Mouse (Mus musculus): Measurements from ENCODE around the gene Fam111a. TPM values are rescaled to one million over a fixed set of nuclear protein-coding genes. Genes with fewer than 3 reads are reported as not detected.
"Not testable (repeated sequence)": the region's sequence is repeated elsewhere in the genome, so short reads cannot be mapped to it uniquely, and the experiment has no call there.

Gene Fam111a
- 1 to 10 TPM in 1 of 2 experiments, under 1 TPM in 1; 0.91 to 1.7 TPM for total RNA-seq (2021)
- long read RNA-seq = 0 reads

DNA sequence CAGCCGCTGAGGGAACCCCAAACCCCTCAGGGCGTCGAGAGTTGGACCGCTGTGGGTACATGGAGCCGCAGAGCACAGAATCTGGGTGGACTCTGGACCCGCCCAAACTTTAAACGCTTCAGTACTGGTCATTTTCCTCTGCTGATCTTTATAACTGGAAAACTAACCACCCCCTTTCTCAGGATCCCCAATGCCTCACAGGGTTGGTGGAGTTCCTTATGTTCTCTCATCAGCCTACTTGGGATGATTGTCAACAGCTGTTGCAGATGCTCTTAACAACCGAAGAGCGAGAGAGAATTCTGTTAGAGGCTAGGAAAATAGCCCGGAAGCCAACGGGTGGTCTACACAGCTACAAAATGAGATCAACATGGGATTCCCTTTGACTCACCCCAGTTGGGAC is at the start of gene Fam111a:
Gene Fam111a, plus strand, starts transcription at position 301 of the 400 bp plus-strand sequence.
- not testable (repeated sequence) for DNase-seq (ENCODE audit: low spot score in 2 of 2)

DNA sequence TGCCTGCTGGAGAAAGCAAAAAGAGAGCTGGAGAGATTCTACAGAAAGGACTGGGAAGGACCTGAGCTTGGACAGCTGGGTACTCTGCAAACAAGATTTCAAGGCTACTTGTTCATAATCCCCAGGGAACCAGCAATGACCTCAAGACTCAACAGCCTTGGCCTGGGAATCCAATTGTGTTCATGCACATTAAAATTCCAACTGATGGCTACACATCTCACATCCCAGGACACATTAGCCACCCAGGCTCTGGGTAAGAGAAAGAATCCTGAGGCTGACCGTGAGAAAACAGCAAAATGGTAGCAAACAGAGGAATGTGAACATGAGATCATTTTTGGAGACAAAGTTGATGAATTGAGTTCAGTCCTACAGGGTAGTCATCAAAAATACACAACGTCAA is 49.3 kb upstream of the Fam111a start:
- no peak for DNase-seq (ENCODE audit: low spot score in 2 of 2)

DNA sequence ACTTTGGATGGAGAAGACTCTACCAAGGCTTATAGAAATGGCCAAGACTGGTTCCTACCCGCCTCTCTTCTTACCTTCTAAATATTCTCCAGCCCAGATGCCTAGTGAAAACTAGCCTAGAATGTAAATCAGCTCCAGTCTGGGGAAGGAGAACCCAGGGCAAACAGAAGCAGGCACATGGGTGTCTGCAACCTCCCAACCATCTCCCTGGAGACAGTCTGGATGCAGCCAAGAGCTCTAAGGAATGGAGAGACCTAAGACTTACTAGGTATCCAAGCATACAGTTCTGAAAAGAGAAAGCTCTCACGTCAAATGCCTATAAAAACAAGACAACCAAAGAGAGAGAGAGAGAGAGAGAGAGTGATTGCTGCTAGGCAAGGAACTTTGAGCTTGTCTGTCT is 47.6 kb upstream of the Fam111a start:
- peak in 1 of 2 experiments; percentile 16 for DNase-seq (ENCODE audit: low spot score in 2 of 2)

DNA sequence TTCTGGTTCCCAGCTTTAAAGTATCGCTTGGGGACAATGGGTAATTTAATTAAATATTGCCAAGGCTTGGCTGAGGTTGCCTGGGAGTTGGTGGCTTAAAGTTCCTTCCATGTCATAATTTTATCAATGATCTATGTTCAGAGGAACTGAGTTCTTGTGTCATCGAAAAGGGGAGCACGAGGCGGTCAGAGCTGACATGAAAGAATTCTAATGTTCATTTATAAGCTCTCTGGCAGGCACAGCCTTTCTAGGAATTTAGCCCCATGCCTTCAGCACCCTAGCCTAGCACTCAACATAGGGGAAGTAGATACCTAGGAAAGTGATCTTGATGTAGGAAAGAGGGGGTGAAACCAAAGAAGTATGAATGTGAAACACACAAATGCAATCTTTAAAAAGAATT is 47.2 kb upstream of the Fam111a start:
- no peak for DNase-seq (ENCODE audit: low spot score in 2 of 2)

DNA sequence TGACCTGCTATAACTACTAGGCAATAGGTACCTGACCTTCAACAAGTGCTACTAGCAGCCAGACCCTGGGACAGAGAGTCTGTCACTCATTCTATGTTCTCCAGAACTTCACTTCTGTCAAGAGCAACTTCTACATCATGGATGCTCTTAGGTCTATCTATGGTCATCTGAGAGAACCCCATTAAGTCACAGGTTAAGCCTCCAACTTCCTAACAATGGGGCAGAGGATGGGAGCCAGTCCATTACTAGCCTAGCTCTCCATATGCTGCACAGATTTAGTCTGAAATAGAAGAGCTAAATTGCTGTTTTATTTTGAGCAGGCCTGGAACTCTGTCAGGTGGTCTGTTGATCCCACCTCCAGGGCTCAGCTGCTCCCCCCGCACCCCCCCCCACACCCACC is 46.6 kb upstream of the Fam111a start:
- no peak for DNase-seq (ENCODE audit: low spot score in 2 of 2)

DNA sequence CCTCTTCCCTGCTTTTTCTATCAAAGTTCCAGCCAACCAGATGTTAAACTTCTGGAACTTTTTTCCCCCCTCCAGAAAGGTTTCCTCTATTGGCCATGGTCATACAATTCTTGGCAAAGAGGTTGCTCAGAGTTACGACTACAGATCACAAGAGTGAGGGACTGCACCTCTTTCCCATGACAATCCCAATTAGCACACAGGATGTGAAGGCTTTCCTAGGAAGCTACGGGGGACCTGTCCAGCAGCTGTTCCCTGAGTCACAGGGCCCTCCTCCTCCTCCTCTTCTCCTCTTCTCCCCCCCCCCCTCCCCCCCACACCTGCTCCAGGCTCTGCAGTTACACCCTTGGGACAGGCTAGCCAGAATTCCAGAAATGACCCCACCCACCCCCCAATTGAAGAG is 46.1 kb upstream of the Fam111a start:
- no peak for DNase-seq (ENCODE audit: low spot score in 2 of 2)

DNA sequence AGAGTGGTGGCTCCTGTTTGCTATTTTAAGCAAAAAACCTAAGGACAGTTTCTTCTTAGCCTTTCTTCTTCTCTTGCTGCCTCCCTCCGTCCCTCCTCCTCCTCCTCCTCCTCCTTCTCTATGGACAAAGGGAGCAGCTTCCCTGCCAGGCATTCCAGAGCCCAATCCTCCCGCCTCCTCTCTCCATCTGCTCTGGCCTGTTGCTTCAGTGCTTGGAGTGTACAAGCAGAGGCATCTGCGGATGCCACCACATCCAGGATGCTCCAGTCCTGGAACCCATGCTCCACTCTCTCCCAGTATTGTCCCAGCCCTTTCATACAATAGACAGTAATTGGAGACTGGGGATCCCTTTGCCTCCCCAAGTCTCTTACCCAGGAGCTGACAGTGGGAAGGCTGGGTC is 45.4 kb upstream of the Fam111a start:
- DNase-seq (ENCODE audit: low spot score in 2 of 2) = peak; percentile 74 to 85

DNA sequence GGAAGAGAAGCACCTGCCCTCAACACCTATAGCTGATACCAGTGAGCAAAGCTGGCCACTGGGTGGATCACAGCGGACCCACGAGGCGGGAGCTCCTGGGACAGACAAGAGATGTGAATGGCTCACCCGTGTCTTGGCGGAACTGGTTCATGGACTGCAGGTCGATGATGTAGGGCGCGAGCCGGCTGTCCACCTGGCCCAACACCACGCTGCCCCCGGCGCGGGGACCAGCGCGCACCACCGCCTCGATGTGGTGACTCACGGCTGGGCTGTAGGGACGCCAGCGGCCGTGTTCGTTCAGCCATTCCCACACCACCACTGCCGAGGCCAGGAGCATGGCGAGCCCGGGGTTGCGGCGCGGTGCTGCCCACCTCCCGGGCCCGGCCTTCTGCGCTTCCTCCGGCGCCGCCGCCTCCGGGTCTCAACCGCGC is 44.6 kb upstream of the Fam111a start:
- DNase-seq (ENCODE audit: low spot score in 2 of 2) = no peak

DNA sequence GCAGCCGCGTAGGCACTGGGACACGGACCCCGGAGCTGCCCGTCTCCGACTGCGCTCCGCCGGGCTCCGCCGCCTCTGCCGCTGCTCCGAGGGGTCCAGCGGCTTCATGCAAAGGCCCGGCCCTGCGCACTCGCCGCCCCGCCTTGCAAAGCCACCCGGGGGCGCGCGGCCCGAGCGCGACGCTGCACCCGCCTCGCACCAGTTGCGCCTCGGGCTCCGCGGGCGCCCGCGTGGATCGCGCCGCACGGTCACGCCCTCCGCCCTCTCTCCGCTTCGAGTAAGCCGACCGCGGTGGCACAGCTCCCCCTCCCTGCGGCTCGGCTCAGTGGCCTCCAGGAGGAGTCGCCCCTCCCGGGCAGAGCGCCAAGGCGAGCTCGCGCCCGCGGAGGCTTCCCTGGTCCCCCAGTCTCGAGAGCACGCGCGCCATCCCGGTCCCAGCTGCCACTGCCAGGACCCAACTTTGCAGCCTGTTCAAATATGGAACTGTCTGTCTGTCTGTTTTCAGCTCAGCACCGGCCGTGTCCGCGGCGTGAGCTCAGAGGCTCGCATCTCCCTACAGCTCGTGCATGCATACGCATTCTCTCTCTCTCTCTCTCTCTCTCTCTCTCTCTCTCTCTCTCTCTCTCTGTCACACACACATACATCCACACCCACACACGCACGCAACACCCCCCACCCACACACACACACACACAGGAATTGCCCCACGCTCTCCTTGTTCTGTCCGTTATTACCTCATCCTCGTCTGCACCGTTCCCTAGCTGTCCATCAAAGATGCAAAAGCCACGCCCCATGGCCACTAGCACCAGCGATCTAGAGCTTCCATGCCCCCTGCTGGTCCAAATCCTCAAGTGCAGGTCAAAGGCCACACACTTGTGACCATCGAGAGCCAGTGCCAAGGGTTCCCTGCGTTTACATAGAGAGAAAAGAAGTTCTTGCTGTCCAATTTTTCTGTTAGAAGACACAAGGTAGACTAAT is 43.9 kb upstream of the Fam111a start, which contains the start of gene Dtx4:
Gene Dtx4, minus strand, starts transcription at position 85 of the 978 bp plus-strand sequence.
- DNase-seq (ENCODE audit: low spot score in 2 of 2) = peak; percentile 80 to 96

DNA sequence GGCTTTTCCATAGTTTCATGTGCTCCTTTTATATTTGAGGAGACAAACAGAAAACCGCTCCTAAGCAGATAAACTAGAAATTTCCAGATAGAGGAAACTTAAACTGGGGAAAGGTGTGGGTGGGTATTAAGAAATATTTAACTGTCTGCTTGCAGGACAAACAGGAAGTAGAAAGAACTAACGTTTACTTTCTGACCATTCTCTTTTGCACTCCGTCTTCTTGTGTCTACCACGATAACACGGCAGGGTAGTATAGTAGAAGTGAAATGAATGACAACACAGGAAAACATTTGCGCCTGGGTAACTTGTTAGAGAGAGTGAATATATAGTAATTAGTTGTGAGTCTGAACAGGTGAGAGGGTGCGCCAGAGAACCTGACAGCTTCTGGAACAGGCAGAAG is 42.8 kb upstream of the Fam111a start:
- no peak for DNase-seq (ENCODE audit: low spot score in 2 of 2)

DNA sequence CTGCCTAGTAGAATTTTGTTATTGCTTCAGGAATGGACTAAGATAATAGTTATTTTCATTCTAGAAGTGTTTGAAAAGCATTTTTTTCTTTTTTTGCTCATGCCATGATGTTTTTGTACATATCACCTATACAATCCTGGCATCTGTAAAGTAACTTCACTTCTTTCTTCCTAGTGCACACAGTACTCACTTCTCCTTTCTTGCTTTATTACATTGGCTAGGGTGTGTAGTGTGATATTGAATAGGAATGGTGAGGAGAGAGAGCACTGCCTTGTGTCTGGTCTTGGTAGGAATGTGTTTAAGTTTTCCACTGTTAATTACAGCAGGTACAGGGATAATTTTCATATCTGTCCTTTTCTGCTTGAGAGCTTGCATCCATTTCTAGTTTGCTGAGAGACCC is 30.9 kb upstream of the Fam111a start:
- no peak for DNase-seq (ENCODE audit: low spot score in 2 of 2)

DNA sequence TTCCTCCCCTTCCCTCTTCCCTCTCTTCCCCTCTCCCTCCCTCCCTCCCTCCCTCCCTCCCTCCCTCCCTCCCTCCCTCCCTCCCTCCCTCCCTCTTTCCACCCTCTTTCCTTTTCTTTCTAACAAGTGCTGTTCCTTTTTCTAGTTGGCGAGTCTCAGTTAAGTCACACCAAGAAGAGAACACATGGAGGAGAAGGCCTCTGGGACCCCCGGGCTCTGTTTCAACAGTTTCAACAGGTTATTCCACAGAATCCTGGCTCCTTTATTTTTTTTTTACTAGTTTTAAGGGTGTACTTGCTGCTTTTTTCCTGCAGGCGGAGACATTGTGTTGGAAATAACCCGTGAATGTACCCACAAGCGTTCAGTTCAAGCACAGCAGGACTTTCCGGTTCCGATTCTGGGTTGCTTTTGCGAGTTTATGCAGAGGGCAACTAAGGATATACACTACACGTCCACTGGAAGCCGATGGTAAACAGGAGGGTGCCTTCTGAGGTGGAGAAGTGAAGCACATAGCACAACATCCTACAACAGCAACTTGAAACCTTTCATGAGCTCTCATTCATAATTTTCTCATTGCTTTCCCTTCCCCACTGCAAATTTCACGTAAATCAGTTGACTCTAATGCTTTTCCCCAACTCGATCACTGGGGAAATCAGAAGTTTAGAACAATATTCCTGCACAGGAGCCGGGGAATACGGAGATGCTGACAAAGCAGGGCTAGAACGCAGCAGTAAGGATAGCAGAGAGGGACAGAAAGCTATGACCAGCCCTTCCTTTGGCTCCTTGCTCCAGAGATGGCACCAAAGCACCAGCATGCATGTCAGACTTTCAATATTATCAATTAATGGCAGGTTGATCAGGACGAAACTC is 27.6 kb upstream of the Fam111a start:
- DNase-seq (ENCODE audit: low spot score in 2 of 2) = peak; percentile 47 to 79

DNA sequence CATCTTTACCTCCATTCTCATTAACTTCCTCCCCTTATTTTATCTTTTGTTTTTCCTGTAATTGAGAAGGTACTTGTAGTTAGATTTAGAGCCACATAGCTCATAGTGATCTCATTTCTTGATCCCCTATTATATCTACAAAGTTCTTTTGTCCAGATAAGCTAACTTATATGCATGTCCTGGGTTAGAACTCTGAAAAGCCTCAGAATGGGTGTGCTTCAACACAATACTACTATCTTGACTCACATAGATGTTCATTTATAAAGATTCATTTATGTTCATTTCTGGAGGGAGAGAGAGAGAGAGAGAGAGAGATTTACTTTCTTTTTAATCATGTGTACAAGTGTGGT is 27.0 kb upstream of the Fam111a start:
- DNase-seq (ENCODE audit: low spot score in 2 of 2) = no peak

DNA sequence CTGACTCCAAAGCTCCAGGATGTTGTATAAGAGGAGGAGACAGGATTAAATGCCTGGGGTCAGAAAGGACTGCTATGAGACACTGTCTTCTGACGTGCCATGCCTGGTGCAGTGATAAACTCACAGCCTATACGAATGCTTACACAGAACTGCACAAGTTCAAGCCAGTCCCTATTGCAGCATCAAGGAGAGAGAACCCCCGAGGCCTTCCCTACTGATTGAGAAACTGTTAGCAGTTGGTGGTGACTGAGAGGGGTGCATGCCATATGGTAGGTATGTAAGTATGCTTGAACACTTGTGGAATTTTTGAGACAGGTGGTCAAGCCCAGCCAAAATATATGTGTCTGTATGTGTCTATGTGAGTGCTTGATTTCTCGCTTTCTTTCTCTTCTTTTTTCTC is 22.2 kb upstream of the Fam111a start:
- DNase-seq (ENCODE audit: low spot score in 2 of 2) = no peak

DNA sequence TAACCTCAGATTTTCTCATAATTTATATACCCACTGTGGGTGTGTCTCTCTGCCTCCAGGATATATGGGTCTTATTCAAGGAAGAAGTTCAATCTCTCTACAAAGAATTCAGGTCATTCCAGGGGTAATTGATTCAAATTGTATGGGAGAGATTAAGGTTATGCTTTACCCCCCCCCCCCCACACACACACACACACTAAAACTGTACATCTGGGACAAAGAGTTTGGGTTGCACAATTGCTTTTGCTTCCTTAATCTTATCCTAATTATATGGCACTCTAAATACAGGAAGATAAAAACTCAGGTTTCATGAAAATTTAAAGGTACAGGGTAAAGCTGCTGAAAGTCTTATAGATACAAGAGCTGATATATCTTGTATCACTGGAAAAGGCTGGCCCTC is 8.4 kb upstream of the Fam111a start:
- no peak for DNase-seq (ENCODE audit: low spot score in 2 of 2)

DNA sequence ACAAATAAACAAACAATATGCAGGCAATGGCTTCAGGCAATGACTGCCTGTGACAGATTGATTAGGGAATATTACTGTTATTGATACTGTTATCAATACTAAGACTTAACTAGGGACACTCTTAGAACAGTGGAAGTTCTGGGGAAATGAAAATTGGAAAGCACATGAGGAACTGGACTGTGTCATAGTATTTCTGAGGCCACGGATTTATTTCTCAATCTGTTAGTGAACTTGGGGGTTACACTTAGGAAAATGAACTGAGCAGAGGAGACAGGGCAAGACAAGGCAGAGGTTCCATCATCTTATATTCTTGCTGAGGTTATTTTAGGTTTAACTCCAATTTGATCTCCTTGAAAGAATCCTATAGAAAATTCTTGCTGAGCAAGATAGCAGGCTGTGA is 5.6 kb upstream of the Fam111a start:
- DNase-seq (ENCODE audit: low spot score in 2 of 2) = no peak

DNA sequence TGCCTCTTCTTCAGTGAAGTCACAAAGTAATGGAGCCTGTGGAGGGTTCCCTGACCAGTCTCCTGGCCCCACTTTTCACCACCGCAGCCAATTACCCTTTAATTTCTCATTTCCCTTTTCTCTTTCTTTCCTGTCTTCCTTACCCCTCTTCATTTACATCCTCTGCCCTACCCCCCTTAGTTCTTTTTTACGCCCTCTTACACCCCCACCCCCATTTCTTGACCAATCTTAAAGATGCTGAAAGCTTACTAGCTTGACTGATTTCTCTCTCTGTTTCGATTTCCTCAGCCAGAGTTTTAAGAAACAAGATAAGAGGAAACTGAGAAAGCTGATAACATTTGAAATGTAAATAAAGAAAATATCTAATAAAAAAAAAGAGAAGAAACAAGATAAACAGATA is 4.8 kb upstream of the Fam111a start:
- no peak for DNase-seq (ENCODE audit: low spot score in 2 of 2)

DNA sequence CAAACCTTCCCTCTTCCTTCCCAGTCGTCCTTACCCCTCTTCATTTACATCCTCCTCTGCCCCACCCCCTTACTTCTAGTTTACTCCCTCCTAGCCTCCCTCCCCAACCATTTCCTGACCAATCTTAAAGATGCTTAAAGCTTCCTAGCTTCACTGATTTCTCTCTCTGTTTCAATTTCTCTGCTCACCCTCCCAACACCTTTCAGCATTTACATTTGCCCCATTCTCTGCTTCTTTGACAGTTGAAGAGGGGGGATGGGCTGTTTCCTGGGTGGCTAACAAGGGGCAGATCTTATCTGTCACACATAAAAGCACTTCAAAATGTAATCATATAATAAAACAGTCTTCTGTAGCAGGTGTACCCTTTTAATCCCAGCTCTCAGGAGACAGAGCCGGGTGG is 3.9 kb upstream of the Fam111a start:
- DNase-seq (ENCODE audit: low spot score in 2 of 2) = no peak

DNA sequence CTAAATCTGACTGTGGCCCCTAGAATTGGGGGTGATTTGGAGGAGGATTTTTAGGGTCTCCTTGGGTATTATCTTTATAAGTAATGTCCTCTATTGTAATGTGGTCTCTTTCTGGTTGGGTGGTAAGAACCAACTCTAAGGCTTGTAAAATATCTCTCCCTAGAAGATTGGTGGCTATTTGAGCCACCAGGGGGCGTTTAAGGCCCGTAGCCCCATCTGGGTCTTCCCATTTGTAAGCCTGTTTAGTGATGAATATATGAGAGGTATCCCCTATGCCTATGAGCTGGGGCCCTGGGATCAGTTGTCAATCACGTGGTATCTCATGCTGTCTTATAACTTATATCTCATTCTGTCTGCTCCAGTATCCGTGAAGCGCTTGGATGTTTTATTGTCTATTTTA is 3.6 kb downstream of the Fam111a start:
- DNase-seq (ENCODE audit: low spot score in 2 of 2) = no peak

DNA sequence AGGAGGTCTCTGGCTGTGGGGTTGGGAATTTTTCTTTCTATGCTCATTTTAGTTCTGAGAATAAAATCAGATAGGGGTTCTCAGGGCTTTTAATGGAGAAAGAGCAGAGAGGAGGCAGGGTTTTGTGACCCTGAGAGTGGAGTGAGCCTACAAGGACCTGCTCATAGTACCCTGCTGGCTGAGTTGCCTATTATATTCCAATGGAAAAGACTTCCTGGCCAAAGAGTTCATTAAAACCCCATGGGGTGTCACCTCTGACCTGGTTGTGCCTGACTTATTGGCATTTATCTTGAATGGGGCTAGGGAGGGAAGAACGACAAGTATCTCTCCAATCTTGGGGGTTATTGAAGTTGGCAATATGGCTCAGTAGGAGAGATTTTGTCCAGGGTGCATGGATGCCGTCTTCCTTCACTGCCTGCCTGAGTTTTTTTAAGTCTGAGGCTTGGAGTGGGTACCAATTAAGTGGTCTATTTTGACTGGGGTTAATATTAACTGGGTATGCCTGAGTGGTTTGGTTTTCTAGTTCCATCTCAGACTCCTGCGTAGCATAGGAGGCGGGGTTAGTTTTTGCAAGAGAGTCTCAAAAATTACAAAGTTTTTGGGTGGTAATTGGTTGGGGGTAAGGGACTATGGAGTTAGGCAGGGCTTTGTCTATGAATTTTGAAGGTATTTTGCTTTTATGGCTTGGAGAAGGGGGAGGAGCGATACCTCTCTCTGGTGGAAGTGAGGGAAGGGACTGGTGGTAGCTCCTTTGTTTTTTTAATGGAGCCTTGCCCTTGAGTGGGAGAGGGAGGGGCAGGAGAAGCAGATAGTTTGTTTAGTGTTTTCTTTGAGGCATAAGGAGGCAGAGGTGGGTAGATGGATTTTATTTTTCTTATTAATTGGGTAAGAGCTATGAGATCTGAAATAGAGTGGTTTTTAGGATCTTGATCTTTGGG is 4.7 kb downstream of the Fam111a start:
- no peak for DNase-seq (ENCODE audit: low spot score in 2 of 2)

DNA sequence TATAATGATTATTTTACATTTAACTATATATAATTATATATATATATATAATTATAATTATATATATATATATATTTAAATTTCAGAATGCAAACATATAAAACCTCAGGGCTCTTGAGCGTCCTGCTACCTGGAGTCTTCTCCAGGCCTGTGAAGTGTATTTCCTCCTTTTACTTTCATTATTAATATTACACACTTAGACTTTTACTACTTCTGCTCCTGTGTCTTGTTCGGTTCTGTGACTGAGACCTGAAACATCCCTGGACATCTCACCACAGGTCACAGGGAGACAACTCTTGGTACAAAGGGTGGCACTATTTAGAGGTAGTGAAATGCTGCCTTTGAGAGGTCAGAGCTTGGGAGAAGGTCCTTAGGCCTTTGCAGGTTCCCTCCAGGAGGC is 10.8 kb downstream of the Fam111a start:
- DNase-seq (ENCODE audit: low spot score in 2 of 2) = no peak

Data from layer of hippocampus, adult 18-20 months (tissue).